Mouse (Mus musculus) neural tube, embryonic 12.5 days (tissue): Measurements from ENCODE around the gene Ccdc146. TPM values are rescaled to one million over a fixed set of nuclear protein-coding genes. Genes with fewer than 3 reads are reported as not detected.
"Not testable (repeated sequence)": the region's sequence is repeated elsewhere in the genome, so short reads cannot be mapped to it uniquely, and the experiment has no call there.

ENCODE experiments used
- ATAC-seq: fragments of 200-750 bp; cut with Nextera tagmentation; 2 replicates; pipeline ENCODE4 v1.8.0; 2017; ENCODE audit warnings: low read depth, mild to moderate bottlenecking, moderate TSS enrichment, moderate library complexity; ENCODE audit not compliant: low FRiP score
- H3K27ac ChIP-seq: fragments of 300-500 bp; sonication (generic); 2 replicates; pipeline ENCODE4 v1.5.1; 2016
- H3K27me3 ChIP-seq: fragments of 300-500 bp; sonication (generic); replicated peaks from 2 replicates; pipeline ENCODE4 v1.6.1; 2016; ENCODE audit warnings: mild to moderate bottlenecking
- H3K36me3 ChIP-seq: fragments of 300-500 bp; sonication (generic); 2 replicates; pipeline ENCODE4 v1.6.1; 2016; ENCODE audit warnings: mild to moderate bottlenecking
- H3K4me1 ChIP-seq: fragments of 300-500 bp; sonication (generic); 2 replicates; pipeline ENCODE4 v1.6.1; 2016
- H3K4me2 ChIP-seq: fragments of 300-500 bp; sonication (generic); replicated peaks from 2 replicates; pipeline ENCODE4 v1.6.1; 2016; ENCODE audit warnings: mild to moderate bottlenecking
- H3K4me3 ChIP-seq: fragments of 300-500 bp; sonication (generic); 2 replicates; pipeline ENCODE4 v1.5.1; 2016
- H3K9ac ChIP-seq: fragments of 300-500 bp; sonication (generic); 2 replicates; pipeline ENCODE4 v1.6.1; 2016; ENCODE audit warnings: mild to moderate bottlenecking
- H3K9me3 ChIP-seq: fragments of 300-500 bp; sonication (generic); 2 replicates; pipeline ENCODE4 v1.6.1; 2016; ENCODE audit warnings: mild to moderate bottlenecking
- WGBS: fragments of 180-500 bp; shearing (Covaris S2); methylation state at CpG from one replicate; pipeline ENCODE4 v1.1.7; 2016; 5-methylcytosine and 5-hydroxymethylcytosine counted together
- polyA plus RNA-seq: library from polyadenylated mRNA; unstranded; fragments of >200 nt; fragmentation: Nextera tagmentation; extraction: Ambion mirVana; gene quantifications from 2 replicates; pipeline ENCODE4 v1.2.1, GENCODE M21; 2016

Ccdc146 gene
- polyA plus RNA-seq, 1 experiment from 2014 or later, result 0.30 TPM

DNA sequence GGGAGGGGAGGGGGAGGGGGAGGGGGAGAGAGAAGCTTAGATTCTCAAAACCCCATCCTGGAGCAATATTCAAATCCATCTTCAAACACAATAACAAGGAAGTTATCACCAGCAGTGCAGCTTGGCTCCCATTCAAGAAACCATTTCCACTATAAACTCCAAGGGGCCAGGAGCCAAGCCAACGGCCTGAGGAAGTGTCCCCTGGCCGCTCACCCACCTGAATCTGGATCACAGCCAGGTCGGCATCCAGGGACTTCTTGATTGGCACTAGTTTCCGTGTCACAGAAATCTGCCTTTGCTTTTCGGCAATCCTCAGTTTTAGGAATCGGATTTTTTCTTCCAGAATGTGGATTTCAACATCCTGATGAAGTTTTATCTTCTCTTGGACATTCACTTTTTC, 123.5 kb downstream of the Ccdc146 start:
- Histone ChIP-seq H3K9ac (no peak overlapping the region), H3K9me3 (no peaks in the 10 kb centered on the region), H3K4me1 (no peaks in the 10 kb centered on the region), H3K36me3 (no peaks in the 10 kb centered on the region), H3K4me3 (no peak overlapping the region), H3K27ac (no peak overlapping the region), H3K4me2 (no peak overlapping the region), H3K27me3 (no peaks in the 10 kb centered on the region)
- 86% methylated on average over 6 of the region's 6 CpGs for WGBS
- ATAC-seq, result no peak

DNA sequence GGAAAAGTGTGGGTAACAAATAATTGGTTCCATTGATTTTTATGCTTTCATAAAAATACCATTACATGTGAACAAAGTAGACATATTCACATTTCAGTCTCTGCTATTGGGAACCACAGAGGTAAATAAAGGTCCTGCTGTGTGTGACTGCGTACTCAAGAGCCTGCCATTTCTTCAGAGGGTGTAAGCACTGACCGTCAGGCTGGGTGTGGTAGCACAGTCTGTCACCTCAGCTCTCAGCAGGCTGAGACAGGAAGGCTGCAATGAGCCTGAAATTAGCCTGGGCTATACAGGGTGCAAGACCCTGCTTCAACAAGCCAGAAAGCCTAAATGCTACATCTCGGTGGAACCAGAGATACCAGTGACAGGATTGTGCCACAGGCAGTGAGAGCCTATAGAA, 124.4 kb downstream of the Ccdc146 start:
- no peaks in the 10 kb centered on the region for H3K4me1 ChIP-seq
- ATAC-seq, result no peak
- no peaks in the 10 kb centered on the region for H3K9me3 ChIP-seq
- no peak overlapping the region for H3K27ac ChIP-seq
- H3K36me3 ChIP-seq, result no peaks in the 10 kb centered on the region
- WGBS, result 91% methylated on average over 3 of the region's 3 CpGs
- H3K27me3 ChIP-seq, result no peaks in the 10 kb centered on the region
- no peak overlapping the region for H3K4me2 ChIP-seq
- no peak overlapping the region for H3K9ac ChIP-seq
- no peak overlapping the region for H3K4me3 ChIP-seq

DNA sequence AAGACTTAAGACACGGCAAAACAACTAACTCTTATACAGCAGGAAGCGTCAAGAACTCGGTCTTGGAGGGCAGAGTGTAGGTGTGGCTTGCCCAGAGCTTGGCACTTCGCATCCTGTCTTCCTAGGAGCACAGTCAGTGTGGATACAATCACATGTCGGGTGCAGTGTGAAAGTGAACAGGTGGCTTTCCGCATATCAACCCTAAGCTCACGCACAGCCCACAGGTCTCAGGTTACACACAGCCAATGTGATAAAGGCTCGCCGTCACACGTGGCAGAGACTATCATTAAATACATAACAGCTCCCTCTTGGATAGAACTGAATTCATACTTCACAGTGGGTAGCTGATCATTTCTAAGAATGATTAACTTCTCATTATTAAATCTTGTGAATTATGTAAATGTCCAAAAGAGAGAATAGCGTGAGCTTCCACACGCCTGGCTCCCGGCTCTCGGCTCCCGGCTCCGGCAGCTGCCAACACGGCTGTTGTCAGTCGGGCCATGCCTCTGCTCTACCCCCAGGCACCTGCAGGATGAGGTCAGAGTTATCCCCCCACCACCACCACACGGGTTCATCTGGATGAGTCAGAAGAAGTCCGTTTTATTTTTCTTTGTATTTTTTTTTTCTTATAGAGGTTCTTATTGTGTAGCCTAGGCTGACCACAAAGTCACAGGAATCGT, 125.3 kb downstream of the Ccdc146 start:
- Histone ChIP-seq H3K27me3 (no peaks in the 10 kb centered on the region), H3K9me3 (no peaks in the 10 kb centered on the region), H3K27ac (no peak overlapping the region), H3K36me3 (no peaks in the 10 kb centered on the region), H3K4me1 (no peaks in the 10 kb centered on the region), H3K4me2 (no peak overlapping the region), H3K4me3 (no peak overlapping the region), H3K9ac (no peak overlapping the region)
- WGBS, result 84% methylated on average over 21 of the region's 21 CpGs
- ATAC-seq, result no peak

DNA sequence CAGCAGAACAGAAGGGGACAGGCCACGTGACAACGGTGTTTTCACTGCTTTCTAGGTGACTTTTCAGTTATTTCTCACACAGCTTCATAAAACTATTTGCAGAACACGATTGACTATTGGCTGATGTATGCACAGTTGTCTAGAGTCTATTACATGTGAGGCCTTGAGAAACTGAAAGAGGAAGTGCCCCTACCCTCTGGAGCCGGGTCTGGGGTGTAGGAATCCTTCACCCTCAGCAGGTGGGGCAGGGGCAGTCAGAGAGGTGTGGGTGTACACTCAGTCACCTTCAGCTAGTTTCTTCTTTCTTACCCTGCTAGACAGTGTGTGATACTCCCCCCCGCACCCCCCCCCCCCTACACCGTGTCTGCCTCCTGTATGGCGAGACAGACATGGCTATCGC, 128.8 kb downstream of the Ccdc146 start:
- WGBS, result 93% methylated on average over 8 of the region's 8 CpGs
- H3K27me3 ChIP-seq, result no peaks in the 10 kb centered on the region

DNA sequence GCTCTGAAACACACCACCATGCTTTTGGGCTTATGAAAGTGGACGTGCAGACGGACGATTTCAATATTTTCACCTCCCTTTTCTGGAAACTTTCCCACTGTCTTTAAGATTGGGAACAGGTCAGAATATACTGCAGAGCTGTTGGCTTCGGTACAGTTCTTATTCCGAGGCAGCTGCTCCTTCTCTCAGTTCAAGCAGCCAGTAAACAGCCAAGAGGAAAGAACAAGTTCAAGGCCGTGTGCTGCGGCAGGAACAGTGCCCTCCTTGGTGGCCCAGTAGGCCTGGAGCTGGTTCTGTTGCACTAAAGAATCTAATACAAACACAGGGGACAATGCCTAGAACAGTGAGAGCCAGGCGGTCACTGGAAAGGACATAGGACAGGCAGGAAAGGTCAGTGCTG, 133.9 kb downstream of the Ccdc146 start:
- Histone ChIP-seq H3K27me3 (no peaks in the 10 kb centered on the region), H3K4me2 (no peak overlapping the region), H3K9me3 (no peaks in the 10 kb centered on the region), H3K4me3 (no peak overlapping the region), H3K27ac (no peak overlapping the region), H3K36me3 (no peaks in the 10 kb centered on the region), H3K4me1 (no peaks in the 10 kb centered on the region), H3K9ac (no peak overlapping the region)
- WGBS, result 91% methylated on average over 8 of the region's 8 CpGs
- ATAC-seq, result no peak

More for the DNA sequence above, 128.8 kb downstream of the Ccdc146 start:
- H3K27ac ChIP-seq, result no peak overlapping the region
- H3K4me3 ChIP-seq, result no peak overlapping the region
- no peaks in the 10 kb centered on the region for H3K9me3 ChIP-seq
- H3K9ac ChIP-seq, result no peak overlapping the region
- no peaks in the 10 kb centered on the region for H3K36me3 ChIP-seq
- H3K4me2 ChIP-seq, result no peak overlapping the region
- H3K4me1 ChIP-seq, result no peaks in the 10 kb centered on the region
- ATAC-seq, result no peak

DNA sequence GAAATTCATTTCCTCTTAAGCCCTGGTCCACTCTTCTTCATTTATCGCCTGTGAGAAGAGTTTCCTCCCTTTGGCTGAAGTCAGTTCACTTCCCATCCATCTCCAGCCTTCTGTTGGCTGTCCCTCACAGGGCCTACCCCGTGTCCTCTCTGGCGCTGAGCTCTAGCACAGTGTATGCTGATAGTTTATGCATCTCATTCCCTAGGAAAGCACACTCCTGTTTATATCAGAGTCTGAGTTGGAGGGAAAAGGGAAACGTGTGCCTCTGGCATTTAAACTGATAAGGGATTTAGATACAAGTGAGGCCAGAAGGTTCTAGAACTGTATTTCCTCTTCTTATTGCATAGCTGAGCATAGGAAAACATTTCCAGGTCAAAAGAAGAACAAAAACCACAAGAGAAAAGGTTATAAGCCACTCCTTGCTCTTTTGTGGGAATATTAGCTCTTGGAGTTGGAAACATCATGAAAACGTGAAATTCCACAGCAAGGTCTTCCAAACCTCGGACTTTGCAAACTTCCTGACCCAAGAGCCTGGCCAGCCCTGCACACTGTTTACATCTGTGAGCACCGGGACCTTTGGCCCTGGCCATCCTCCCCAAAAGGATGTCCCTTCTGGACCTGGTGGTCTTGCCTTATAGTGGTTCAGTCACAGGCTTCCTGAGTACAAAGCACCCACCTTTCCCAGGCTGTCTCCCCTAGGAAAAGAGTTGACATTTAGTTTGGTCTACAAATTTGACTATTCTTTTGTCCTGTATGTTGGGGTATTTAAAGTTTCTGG, 135.6 kb downstream of the Ccdc146 start:
- no peak overlapping the region for H3K27ac ChIP-seq
- WGBS, result 81% methylated on average over 7 of the region's 7 CpGs
- no peak for ATAC-seq
- no peak overlapping the region for H3K4me2 ChIP-seq
- H3K4me1 ChIP-seq, result no peaks in the 10 kb centered on the region
- no peak overlapping the region for H3K9ac ChIP-seq
- H3K27me3 ChIP-seq, result no peaks in the 10 kb centered on the region
- H3K9me3 ChIP-seq, result no peaks in the 10 kb centered on the region
- H3K36me3 ChIP-seq, result no peaks in the 10 kb centered on the region
- H3K4me3 ChIP-seq, result no peak overlapping the region

DNA sequence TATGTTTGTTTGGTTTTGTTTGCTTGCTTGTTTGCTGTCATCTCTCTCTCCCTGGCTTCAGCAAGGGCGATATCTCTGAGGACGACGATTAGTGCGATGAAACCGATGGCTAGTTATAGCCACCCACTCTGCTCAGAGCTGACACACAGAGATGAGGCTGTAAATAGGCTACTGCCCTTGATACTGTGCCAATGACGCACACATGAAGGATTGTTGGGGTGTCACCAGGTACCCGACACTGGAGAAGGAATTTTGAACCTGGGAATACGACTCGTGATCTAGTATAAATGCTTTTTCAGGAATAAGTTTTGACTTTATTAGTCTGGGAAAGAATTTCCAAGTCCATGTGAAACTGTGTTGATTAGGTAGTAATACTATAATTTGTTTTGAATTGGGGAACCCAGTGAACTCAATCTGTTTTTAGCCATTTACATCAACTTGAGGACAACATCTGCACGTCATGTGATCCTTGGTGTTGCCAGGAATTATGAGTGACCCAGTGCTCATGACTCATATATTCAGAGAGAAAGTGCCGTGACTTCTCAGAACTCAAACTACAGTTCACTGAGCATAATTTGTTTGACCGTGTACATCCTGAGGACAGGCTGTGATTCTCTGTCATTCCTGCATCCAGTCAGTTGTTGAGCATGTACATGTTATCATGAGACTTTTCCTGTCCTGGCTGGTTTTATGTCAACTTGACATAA, 141.0 kb downstream of the Ccdc146 start:
- WGBS, result 95% methylated on average over 12 of the region's 12 CpGs
- Histone ChIP-seq H3K9ac (no peak overlapping the region), H3K4me2 (no peak overlapping the region), H3K36me3 (no peaks in the 10 kb centered on the region), H3K27ac (no peak overlapping the region), H3K4me3 (no peak overlapping the region), H3K27me3 (no peaks in the 10 kb centered on the region), H3K4me1 (no peaks in the 10 kb centered on the region), H3K9me3 (no peaks in the 10 kb centered on the region)
- no peak for ATAC-seq

DNA sequence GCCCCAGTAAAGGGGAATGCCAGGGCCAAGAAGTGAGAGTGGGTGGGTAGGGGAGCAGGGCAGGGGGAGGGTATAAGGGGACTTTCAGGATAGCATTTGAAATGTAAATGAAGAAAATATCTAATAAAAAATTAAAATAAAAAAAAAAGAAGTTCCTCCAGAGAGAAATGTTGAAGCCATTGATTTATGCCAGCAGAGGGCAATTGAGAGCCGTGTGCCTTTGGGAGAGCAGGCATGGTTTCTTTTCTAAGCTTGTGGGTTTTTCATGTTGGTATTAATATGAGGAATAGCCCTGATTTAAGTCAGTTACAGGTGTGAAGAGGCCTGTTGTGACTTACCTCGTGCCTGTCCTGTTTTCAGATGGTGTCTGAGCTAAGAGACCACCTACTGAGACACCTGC, 146.8 kb downstream of the Ccdc146 start:
- not testable (repeated sequence) for H3K36me3 ChIP-seq, H3K4me1 ChIP-seq, H3K9me3 ChIP-seq, H3K4me3 ChIP-seq, H3K4me2 ChIP-seq, H3K27ac ChIP-seq, H3K9ac ChIP-seq, ATAC-seq, H3K27me3 ChIP-seq
- WGBS, result 47% methylated on average over 2 of the region's 2 CpGs

DNA sequence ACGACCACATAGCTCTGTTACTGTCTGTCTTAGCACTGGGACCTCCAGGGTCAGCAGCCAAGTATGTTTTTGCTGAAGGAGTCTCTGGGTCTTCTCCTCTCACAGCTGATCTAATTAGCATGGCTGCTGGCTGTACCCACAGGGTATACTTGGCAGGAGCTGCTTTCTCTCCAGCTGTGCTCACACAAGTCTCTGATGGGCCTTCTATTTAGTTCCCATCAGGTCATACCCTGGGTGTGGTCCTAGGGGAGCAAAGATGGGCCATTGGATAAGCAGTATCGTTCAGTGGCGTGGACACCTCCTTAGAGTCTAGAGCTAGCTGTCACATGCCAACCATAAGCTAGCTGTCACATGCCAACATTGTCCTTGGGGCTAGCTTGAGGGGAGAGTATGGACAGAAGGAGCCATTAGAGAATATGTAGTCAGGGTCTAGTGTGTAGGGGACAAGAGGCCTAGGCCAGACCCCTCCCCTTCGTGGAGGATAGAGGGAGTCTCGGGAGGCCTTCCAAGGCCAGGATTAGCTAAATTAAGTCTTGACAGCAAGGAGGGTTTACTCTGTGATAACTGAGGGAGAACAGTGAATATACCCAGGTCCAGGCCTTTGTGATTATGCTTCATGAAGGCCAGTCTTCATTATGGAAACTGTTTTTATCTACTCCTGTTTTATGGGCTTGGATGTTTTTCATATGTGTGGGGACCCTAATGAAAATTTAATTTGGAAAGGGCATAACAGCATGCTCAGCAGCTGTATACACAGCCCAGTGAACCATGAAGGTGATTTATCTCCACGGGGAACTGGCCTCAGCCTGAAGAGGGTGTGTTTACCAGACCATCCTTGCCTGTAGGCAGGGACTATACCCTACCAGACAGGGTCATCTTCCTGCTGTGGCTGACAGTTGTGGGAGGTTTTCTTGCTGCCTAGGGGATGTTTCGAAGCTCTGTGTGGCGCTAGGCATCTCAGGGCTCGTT, 152.8 kb downstream of the Ccdc146 start:
- Histone ChIP-seq H3K4me2 (no peak overlapping the region), H3K4me3 (no peak overlapping the region), H3K36me3 (no peaks in the 10 kb centered on the region), H3K27me3 (no peaks in the 10 kb centered on the region), H3K27ac (no peak overlapping the region), H3K4me1 (peaks cover 8% of the 10 kb centered on the region), H3K9me3 (no peaks in the 10 kb centered on the region), H3K9ac (no peak overlapping the region)
- ATAC-seq, result peak; percentile 80
- WGBS, result 58% methylated on average over 9 of the region's 9 CpGs

DNA sequence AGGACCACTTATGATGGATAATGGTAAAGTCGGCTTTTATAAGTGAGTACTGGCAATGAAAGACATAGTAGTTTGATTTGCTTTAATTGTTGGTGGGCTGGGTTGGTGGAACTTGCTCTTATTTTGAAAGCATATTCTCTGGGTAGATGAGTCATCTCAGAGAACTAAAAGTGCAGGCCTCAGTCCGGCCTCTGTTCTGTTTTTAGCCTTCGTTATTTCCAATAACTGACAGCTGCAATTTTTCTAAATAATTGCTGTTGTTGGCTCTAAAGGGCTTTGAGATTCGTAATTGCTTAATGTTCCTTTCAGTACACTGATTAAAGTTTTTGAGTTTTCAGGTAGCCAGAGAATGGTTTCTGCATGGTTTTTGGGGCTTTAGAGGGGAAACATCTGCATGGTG, 153.7 kb downstream of the Ccdc146 start:
- no peaks in the 10 kb centered on the region for H3K9me3 ChIP-seq

DNA sequence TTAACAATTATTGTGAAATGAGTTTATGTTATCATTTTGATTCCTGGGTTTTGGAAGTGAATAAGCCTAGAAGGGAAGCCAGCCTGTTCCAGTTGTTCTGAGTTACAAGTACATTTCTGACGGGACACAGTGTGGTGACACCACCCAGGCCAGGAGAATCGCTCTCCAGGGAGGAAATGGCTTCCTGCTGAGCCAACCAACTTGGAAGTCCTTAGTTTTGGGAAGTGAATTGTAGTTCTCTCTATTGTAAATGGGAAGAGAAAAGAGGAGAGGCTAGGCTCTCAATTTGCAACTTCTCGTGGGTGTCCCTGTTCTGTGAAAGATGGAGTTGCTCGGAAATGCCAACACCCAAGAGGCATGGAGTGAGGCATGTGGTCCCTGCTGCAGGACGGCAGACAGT, 155.0 kb downstream of the Ccdc146 start:
- Histone ChIP-seq H3K4me1 (peaks cover 7% of the 10 kb centered on the region), H3K36me3 (no peaks in the 10 kb centered on the region), H3K9ac (no peak overlapping the region), H3K27me3 (no peaks in the 10 kb centered on the region), H3K27ac (no peak overlapping the region), H3K4me3 (no peak overlapping the region), H3K4me2 (no peak overlapping the region), H3K9me3 (no peaks in the 10 kb centered on the region)
- 83% methylated on average over 5 of the region's 5 CpGs for WGBS
- ATAC-seq, result no peak

More for the DNA sequence above, 153.7 kb downstream of the Ccdc146 start:
- Histone ChIP-seq H3K4me2 (no peak overlapping the region), H3K27me3 (no peaks in the 10 kb centered on the region), H3K4me3 (no peak overlapping the region), H3K36me3 (no peaks in the 10 kb centered on the region), H3K4me1 (peaks cover 8% of the 10 kb centered on the region), H3K27ac (no peak overlapping the region), H3K9ac (no peak overlapping the region)
- WGBS, result 88% methylated on average over 4 of the region's 4 CpGs
- ATAC-seq, result no peak

DNA sequence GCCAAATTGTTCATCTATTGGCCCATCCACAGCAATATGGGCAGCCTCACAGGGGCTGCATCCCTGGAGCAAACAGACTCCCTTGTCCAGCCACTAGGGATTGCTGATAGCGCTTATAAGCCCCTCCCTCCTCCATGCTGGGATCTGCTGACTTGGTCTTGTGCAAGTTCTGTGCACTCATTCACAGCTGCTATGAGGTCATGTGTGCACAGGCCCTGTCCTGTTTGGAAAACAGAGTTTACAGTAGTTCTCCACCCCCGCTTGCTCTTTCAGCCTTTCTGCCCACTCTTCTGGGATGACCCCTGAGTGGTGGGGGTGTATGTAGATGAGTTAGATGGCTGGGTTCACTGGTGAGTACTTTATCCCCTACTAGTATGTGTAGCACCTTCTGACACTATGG, 157.4 kb downstream of the Ccdc146 start:
- ATAC-seq, result no peak
- no peak overlapping the region for H3K9ac ChIP-seq
- H3K4me2 ChIP-seq, result no peak overlapping the region
- no peaks in the 10 kb centered on the region for H3K36me3 ChIP-seq
- H3K27me3 ChIP-seq, result no peaks in the 10 kb centered on the region
- H3K4me1 ChIP-seq, result peaks cover 1% of the 10 kb centered on the region
- H3K27ac ChIP-seq, result no peak overlapping the region
- no peaks in the 10 kb centered on the region for H3K9me3 ChIP-seq
- no peak overlapping the region for H3K4me3 ChIP-seq
- WGBS, result 83% methylated on average over 2 of the region's 2 CpGs
